Mouse (Mus musculus): ENCODE results near the gene Fam166a. TPM values are rescaled to one million over a fixed set of nuclear protein-coding genes. Genes with fewer than 3 reads are reported as not detected.
A peak's percentile ranks its signal among the peaks of the same experiment; 100 is the strongest.

Fam166a gene
- polyA plus RNA-seq, 1 experiment from 2014 or later = not detected

DNA sequence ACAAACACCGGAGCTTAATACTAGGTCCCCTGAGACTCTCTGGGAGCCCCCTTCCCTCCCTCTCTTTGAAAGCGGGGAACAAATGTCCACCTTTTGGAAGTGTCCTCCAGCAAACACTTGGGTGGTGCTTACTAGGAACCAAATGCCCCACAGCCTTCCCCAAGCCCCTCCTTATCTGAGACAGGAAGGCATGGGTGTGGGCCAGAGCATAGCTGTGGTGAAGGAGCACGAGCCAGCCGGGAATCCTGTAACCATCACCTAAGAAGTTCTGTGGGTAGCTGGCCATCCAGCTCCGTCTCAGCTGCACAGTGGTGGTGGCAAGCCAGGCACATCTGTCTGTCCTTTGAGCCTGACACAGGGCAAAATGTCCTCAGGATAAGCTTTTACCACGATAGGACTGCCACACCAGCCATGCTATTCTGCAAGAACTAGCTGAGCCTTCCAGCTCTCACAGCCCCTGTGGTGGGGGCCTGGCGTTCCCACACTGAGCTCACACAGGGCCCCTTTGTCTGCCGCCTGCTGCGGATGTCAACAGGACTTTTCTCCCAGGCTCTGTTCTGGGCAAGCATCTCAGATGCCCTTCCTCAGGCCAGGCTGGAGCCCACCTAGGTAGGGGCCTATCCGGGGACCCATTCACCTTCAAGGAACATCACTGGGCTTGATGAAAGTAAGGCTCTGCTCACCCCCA is 40.1 kb upstream of the Fam166a start:
- 25% methylated on average over 10 of the region's 10 CpGs for WGBS (ENCODE audit: insufficient replicate concordance)

DNA sequence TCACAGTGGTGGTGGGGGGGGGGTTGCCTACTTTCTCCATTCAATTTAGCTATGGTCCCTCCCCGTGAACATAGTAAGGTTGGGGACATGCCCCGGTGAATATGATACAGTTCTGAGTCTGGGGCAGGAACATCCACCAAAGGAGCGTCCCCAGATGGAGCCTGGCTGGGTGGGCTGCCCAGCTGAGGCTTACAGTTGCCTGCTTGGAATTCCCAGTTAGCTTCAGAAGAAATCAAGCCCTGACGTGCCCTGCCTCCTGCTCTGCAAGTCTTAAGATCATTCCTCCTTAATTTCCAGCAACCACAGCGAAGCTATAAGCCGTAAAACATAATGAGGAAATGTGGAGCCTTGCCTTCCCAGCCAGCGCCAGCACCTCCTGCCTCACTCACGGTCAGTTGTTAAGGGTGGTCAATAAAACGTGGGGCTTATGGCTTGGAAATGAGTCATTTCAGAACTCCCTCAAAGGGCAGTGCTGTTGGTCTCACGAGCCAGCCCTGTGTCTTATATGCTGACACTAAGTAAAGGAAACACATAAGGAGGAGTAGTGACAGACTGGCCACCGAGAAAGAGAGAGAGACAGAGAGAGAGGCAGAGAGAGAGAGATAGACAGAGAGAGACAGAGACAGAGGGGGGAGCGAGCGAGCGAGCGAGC is 38.9 kb upstream of the Fam166a start:
- Histone ChIP-seq H3K36me3 (no peaks in the 10 kb centered on the region), H3K9ac (no peak overlapping the region), H3K27me3 (replicated peaks) (peaks cover 82% of the 10 kb centered on the region), H3K4me2 (peak overlapping the region; percentile 99), H3K4me3 (peak overlapping the region; percentile 70), H3K4me1 (peaks cover 78% of the 10 kb centered on the region), H3K27ac (no peak overlapping the region), H3K9me3 (replicated peaks) (no peaks in the 10 kb centered on the region)
- no peak for ATAC-seq
- WGBS (ENCODE audit: insufficient replicate concordance) = 59% methylated on average over 15 of the region's 15 CpGs

More for the DNA sequence above, 40.1 kb upstream of the Fam166a start:
- Histone ChIP-seq H3K27me3 (replicated peaks) (peaks cover 69% of the 10 kb centered on the region), H3K36me3 (no peaks in the 10 kb centered on the region), H3K4me3 (no peak overlapping the region), H3K27ac (no peak overlapping the region), H3K4me1 (peaks cover 91% of the 10 kb centered on the region), H3K4me2 (peak overlapping the region; percentile 12; the same call in 1 of the 2 replicates), H3K9ac (peak overlapping the region; percentile 20; the same call in 1 of the 2 replicates), H3K9me3 (replicated peaks) (no peaks in the 10 kb centered on the region)
- no peak for ATAC-seq

- ATAC-seq = peak; percentile 85
- H3K9me3 ChIP-seq (replicated peaks) = no peaks in the 10 kb centered on the region
- peak within 1 kb of the TSS; percentile 99 for H3K4me2 ChIP-seq
- peaks cover 90% of the 10 kb centered on the region for H3K27me3 ChIP-seq (replicated peaks)
- peaks cover 76% of the 10 kb centered on the region for H3K4me1 ChIP-seq
- H3K27ac ChIP-seq = peak within 1 kb of the TSS; percentile 89
- peak within 1 kb of the TSS; percentile 70 for H3K4me3 ChIP-seq
- peak within 1 kb of the TSS; percentile 80 for H3K9ac ChIP-seq
- H3K36me3 ChIP-seq = no peaks in the 10 kb centered on the region
- WGBS (ENCODE audit: insufficient replicate concordance) = under 1% methylated on average over 35 of the region's 35 CpGs
Observed at GRCm38 (mm10) chr2:25180478-25180903, 38.1 kb upstream of the Fam166a start, which contains the start of gene Nrarp. Nrarp (plus strand) TSS chr2:25180758.

GRCm38 (mm10) chr2:25180973-25181890 is 37.3 kb upstream of the Fam166a start:
- Histone ChIP-seq H3K4me2 (peak overlapping the region; percentile 99), H3K27me3 (replicated peaks) (peaks cover 97% of the 10 kb centered on the region), H3K4me1 (peaks cover 76% of the 10 kb centered on the region), H3K9me3 (replicated peaks) (no peaks in the 10 kb centered on the region), H3K36me3 (no peaks in the 10 kb centered on the region), H3K9ac (peak overlapping the region; percentile 80), H3K4me3 (peak overlapping the region; percentile 70), H3K27ac (peak overlapping the region; percentile 89)
- ATAC-seq = peak; percentile 79
- WGBS (ENCODE audit: insufficient replicate concordance) = under 1% methylated on average over 96 of the region's 100 CpGs

- Histone ChIP-seq H3K4me2 (peak overlapping the region; percentile 99), H3K4me3 (peak overlapping the region; percentile 70), H3K4me1 (peaks cover 74% of the 10 kb centered on the region), H3K27me3 (replicated peaks) (peaks cover 97% of the 10 kb centered on the region), H3K27ac (peak overlapping the region; percentile 89), H3K9me3 (replicated peaks) (no peaks in the 10 kb centered on the region), H3K9ac (peak overlapping the region; percentile 80), H3K36me3 (no peaks in the 10 kb centered on the region)
- no peak for ATAC-seq
- 2% methylated on average over 17 of the region's 17 CpGs for WGBS (ENCODE audit: insufficient replicate concordance)
Observed at GRCm38 (mm10) chr2:25181891-25182397, 36.6 kb upstream of the Fam166a start.

DNA sequence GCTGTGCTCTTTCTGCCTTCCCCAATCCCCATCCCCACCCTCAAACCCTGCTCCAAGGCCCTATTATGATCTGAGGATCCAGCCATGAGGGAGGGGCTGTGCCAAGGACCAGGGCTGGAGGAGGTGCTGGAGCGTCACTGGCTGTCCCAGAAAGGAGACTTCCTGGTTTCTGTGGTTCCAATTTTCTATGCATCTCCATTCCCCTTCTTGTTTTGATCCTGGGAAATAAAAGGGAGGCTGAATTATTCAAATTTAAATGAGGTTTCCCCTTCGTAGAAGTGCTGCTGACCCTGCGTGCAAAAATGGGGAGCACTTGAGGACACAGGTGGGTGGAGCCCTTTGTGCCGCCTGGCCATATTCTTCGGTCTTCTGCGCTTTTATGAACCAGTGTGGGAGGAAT is 35.9 kb upstream of the Fam166a start:
- H3K27ac ChIP-seq = no peak overlapping the region
- peak overlapping the region; percentile 99 for H3K4me2 ChIP-seq
- no peak for ATAC-seq
- 32% methylated on average over 6 of the region's 6 CpGs for WGBS (ENCODE audit: insufficient replicate concordance)
- peaks cover 67% of the 10 kb centered on the region for H3K4me1 ChIP-seq
- H3K36me3 ChIP-seq = no peaks in the 10 kb centered on the region
- H3K9me3 ChIP-seq (replicated peaks) = no peaks in the 10 kb centered on the region
- 0 out of 2 replicates have a peak overlapping the region, but pooled peaks have one; percentile 27 for H3K9ac ChIP-seq
- peaks cover 95% of the 10 kb centered on the region for H3K27me3 ChIP-seq (replicated peaks)
- H3K4me3 ChIP-seq = peak overlapping the region; percentile 70; the same call in 1 of the 2 replicates

- H3K27ac ChIP-seq = no peak overlapping the region
- H3K27me3 ChIP-seq (replicated peaks) = peaks cover 93% of the 10 kb centered on the region
- H3K4me1 ChIP-seq = peaks cover 60% of the 10 kb centered on the region
- WGBS (ENCODE audit: insufficient replicate concordance) = 71% methylated on average over 2 of the region's 2 CpGs
- H3K4me3 ChIP-seq = no peak overlapping the region
- no peak for ATAC-seq
- H3K36me3 ChIP-seq = no peaks in the 10 kb centered on the region
- H3K9me3 ChIP-seq (replicated peaks) = no peaks in the 10 kb centered on the region
- no peak overlapping the region for H3K4me2 ChIP-seq
- no peak overlapping the region for H3K9ac ChIP-seq
Observed at GRCm38 (mm10) chr2:25183336-25183735, 35.2 kb upstream of the Fam166a start.

GRCm38 (mm10) chr2:25184496-25184895 is 34.0 kb upstream of the Fam166a start:
- H3K9ac ChIP-seq = no peak overlapping the region
- 86% methylated on average over 7 of the region's 7 CpGs for WGBS (ENCODE audit: insufficient replicate concordance)
- H3K36me3 ChIP-seq = no peaks in the 10 kb centered on the region
- no peak overlapping the region for H3K4me2 ChIP-seq
- peaks cover 52% of the 10 kb centered on the region for H3K4me1 ChIP-seq
- H3K27me3 ChIP-seq (replicated peaks) = peaks cover 83% of the 10 kb centered on the region
- ATAC-seq = no peak
- H3K4me3 ChIP-seq = no peak overlapping the region
- H3K9me3 ChIP-seq (replicated peaks) = no peaks in the 10 kb centered on the region
- no peak overlapping the region for H3K27ac ChIP-seq

DNA sequence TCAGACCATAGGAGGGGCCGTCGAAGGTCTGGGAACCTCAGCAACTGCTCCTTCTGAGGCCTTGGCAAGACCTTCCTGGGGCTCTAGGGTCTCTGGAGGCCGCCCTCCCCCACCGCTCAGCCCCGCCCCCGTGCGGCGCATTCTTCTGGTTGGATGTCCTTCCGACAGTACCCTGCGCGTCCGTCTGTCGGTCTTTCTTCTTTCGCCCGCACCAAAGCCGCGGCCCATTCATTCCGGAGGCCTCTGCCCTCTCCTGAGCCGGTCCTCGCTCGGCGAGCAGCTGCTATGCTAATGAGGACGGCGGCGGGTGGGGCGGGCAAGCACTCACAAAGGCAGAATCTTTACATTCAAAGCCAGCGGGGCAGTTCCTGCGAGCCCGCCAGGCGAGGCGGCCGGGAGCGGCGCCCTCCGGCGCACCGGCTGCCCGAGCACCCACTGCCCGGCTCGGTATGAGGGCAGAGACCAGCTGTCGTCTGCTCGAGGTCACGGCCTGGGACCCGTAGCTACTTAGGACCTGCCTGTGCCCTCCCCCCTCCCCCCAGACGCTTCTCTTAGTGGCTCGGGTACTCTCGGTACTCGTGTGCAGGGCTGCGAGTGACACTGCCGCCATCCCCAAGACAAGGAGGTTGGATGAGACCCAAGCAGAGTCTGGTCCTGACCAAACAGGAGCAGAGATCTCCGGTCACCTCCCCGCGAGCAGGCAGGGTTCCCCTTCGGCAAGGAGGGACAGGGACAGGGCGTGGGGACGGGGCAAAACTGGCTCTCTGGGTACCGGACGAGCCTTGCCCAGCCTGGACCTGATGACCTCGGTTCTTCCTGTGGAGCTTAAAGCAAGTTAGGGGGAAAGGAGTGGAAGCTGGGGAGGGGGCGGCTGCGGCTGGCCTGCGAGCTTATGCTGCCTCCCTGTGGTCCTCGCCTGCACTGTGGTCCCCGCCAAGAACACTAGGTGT is 32.6 kb upstream of the Fam166a start:
- H3K9me3 ChIP-seq (replicated peaks) = no peaks in the 10 kb centered on the region
- H3K27ac ChIP-seq = 0 out of 2 replicates have a peak overlapping the region, but pooled peaks have one; percentile 32
- no peaks in the 10 kb centered on the region for H3K36me3 ChIP-seq
- H3K4me1 ChIP-seq = peaks cover 38% of the 10 kb centered on the region
- peak overlapping the region; percentile 53 for H3K4me3 ChIP-seq
- peak overlapping the region; percentile 61 for H3K9ac ChIP-seq
- H3K4me2 ChIP-seq = peak overlapping the region; percentile 82
- 2% methylated on average over 64 of the region's 64 CpGs for WGBS (ENCODE audit: insufficient replicate concordance)
- H3K27me3 ChIP-seq (replicated peaks) = peaks cover 69% of the 10 kb centered on the region
- ATAC-seq = peak; percentile 31

DNA sequence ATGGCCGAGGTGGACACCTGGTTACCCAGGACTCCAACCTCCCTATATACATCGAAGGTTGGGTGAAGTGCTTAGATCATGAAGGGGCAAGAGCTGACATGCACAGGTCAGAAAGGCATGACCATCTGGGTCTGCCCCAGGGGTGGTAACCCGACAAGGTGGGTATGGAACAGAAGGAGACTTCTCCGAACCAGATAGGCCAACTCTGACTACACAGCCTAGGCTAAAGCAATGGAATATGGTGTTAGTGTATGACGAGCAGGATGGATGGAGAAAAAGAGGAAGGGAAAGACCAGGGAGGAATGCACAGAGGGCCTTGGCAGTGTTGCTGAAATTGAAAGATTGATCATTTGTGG is 32.0 kb upstream of the Fam166a start:
- Histone ChIP-seq H3K27me3 (replicated peaks) (peaks cover 62% of the 10 kb centered on the region), H3K4me2 (peak overlapping the region; percentile 82), H3K4me3 (peak overlapping the region; percentile 53), H3K9ac (no peak overlapping the region), H3K9me3 (replicated peaks) (no peaks in the 10 kb centered on the region), H3K27ac (no peak overlapping the region), H3K36me3 (no peaks in the 10 kb centered on the region), H3K4me1 (peaks cover 32% of the 10 kb centered on the region)
- whole genome bisulfite sequencing (ENCODE audit: insufficient replicate concordance) = 37% methylated on average over 5 of the region's 5 CpGs
- no peak for ATAC-seq

All from liver, embryonic 12.5 days (tissue).